Mouse (Mus musculus) cerebellum, postnatal 36 days (tissue): ENCODE results near the gene Supt5.

ENCODE experiments used
- DNase-seq, 2 experiments: peaks; one replicate each; pipeline ENCODE4 v3.0.0; 2021 to 2022; ENCODE audit warnings: mixed read lengths in 2 of 2

Gene Supt5

GRCm38 (mm10) chr7:28290638-28291590 lies 47.6 kb downstream of the Supt5 start, which contains the start of gene Selenov:
Gene Selenov, minus strand, starts transcription at chr7:28291186.
- DNase-seq, result peak; percentile 56 to 60

DNA sequence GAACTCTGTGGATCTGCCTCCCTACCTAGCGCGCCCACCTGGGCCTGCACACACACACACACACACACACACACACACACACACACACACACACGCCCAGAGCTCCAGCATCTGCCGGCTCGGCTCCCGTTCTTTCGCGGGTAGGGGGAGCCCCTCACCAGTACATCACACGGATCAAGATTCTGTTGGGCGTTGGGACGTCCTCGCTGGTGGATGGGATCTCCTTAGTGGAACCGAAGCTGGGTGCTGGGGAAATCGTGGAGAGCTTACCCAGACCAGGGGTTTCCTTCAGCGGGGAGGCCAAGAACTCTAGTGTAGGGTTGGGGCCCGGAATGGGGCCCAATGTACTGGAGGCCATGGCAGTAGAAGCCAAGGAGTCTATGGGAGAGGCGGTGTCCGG lies 48.4 kb downstream of the Supt5 start:
- DNase-seq, result no peak

GRCm38 (mm10) chr7:28280630-28281029 lies 57.9 kb downstream of the Supt5 start:
- no peak for DNase-seq

DNA sequence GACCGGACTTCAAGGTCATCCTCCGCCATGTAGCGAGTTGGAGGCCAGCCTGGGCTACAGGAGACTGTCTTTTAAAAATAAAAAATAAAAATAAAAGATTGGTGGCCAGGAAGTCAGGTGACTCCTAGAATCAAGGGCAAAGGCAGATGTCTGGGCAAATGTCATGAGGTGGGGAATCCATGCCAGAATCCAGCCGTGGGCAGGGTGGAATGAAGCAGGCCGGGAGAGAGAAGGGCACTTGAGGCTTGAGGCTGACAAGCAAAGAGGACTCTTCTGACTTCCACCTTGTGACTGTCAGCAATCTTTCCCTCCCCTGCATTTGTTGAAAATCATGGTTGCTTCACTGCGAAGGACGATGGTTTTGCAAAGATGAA lies 60.3 kb downstream of the Supt5 start:
- DNase-seq, result no peak

- DNase-seq, result peak; percentile 98 to 99
Measured at GRCm38 (mm10) chr7:28277615-28278278, 60.8 kb downstream of the Supt5 start, which contains the start of gene Eid2b. Gene Eid2b, plus strand, starts transcription at chr7:28277739.

- no peak for DNase-seq
Measured at GRCm38 (mm10) chr7:28277237-28277614, 61.3 kb downstream of the Supt5 start.

DNA sequence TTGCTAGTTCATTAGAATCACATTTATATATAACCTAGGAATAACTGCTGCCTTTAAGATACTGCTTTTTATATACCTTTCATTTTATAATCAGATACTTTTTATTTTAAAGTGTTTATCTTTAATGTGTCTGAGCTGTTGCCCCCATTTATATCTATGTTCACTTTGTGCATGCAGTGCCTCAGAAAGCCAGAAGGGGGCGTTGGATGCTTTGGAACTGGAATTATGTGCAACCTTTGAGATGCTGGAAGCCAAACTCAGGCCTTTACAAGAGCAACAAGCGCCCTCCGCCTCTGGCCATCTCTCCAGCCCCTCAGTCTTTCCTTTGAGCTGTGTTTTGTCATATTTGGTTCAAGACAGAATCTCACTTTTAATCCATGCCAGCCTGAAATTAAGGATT lies 66.8 kb downstream of the Supt5 start:
- DNase-seq, result no peak

GRCm38 (mm10) chr7:28269355-28269754 lies 69.2 kb downstream of the Supt5 start:
- no peak for DNase-seq

GRCm38 (mm10) chr7:28268576-28268975 lies 70.0 kb downstream of the Supt5 start:
- DNase-seq, result no peak

DNA sequence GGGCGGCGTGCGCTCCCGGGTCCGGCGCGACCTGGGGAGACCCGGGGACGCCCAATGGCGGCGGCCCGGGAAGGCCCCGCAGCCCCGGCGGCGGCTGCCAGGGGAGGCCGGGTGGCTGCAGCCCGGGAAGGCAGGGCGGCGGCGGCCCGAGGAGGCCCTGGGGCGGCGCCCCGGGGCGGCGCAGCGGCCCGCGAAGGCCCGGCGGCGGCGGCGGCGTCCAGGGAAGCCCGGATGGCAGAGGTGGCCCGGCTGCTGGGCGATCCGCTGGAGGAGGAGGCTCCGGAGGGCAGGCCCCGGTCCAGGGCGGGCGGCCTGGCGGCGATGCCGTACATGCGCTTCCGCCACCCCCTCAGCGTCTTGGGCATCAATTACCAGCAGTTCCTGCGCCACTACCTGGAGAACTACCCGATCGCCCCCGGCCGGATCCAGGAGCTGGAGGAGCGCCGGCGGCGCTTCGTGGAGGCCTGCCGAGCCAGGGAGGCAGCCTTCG lies 70.5 kb downstream of the Supt5 start:
- DNase-seq, result peak; percentile 57 to 69

- peak; percentile 94 to 95 for DNase-seq
Measured at GRCm38 (mm10) chr7:28267129-28268041, 71.2 kb downstream of the Supt5 start, which contains the start of gene Eid2. Gene Eid2, plus strand, starts transcription at chr7:28267881.

- DNase-seq, result no peak
Measured at GRCm38 (mm10) chr7:28265391-28265790, 73.2 kb downstream of the Supt5 start.
